Mouse (Mus musculus): ENCODE results near the gene Csnk1e. TPM values are rescaled to one million over a fixed set of nuclear protein-coding genes. Genes with fewer than 3 reads are reported as not detected.
A peak's percentile ranks its signal among the peaks of the same experiment; 100 is the strongest.

Gene Csnk1e
- total RNA-seq, 2 experiments from 2014 or later: 69.2 to 80.6 TPM

DNA sequence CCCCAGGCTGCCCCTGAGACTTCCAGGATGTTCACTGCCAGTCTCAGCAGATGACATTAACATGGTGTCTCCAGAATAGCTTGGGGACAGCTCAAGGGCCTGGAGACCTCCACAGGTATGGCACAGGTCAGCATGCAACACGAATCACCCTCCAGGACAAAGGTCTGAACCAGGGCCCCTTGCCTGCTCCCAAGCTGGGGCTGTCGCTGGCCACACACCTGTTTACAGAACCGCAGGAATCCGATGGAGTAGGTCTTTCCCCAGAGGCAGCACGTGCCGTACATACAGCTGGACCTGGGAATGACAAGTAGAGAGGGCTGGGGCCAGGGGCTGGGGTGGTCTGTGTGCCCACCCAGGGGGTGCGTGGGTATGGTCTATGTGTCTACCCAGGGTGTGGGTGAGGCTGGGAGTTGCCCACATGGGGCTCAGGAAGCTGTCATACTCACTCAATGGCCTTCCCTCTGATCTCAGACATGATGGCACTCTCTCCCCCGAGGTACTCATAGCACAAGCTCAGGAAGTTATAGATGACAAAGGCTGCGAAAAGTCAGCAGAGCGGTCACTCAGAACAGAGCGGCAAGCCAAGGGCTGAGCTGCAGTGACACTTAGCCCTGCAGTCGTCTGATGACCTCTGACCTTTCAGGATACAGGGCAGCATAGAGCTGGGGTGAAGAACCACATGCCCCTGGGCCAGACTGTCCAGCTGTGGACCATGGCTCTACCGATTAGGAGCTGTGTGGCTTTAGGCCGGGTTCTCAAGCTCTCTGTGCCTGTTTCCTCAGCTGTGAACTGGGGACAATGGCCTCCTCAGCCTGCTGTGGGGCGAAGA is 85.7 kb downstream of the Csnk1e start:
- DNase-seq (ENCODE audit: low spot score in 2 of 2): no peak

DNA sequence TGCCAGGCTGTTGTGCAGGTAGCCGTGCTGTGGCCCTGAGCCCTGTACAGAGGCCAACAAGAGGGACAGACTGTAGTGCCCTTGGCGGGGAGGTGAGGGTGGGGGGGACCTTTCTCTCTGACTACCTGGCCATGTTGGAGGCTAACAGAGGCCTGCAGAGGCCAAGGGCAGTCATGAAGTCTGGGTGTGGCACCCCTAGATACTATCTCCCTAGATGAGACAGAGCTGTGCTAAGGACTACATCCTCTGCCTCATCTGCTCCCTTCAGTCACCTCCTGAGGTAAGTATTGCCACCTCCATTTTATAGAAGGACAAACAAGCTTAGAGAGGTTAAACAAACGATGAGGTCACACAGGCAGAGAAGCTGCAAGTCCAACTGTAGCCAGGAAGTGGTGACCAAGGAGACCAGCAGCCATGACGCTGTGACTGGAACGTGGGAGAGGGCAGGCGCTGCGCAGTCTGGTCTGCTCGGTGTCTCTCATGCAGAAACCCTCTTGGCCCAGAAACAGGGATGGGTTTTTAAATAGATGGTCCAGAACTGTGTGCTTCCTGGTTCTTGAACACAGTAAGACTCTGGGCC is 86.4 kb downstream of the Csnk1e start:
- no peak for DNase-seq (ENCODE audit: low spot score in 2 of 2)

DNA sequence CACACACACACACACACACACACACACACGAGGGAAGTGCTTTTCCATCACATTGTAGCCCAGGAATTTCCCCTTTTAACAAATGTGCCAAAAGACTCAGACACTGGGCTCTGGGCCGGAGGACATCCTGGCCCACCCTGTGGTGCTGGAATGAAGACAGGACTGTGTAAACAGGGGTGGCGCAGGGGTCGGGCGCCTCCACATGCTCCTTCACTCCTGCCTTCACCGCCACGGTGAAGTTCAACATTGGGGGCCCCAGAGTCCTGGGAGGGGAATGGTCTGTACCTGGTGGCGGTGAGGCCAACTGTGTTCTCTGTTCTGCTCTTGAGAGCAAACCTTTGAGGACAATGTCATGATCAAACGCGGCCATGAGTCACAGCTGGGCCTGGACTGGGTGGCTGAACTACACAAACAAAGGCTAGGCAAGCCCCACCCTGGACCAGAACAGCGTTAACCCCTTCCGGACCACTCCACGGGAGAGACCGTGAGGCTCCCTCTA is 87.0 kb downstream of the Csnk1e start:
- peak in 1 of 2 experiments; percentile 29 for DNase-seq (ENCODE audit: low spot score in 2 of 2)

Small RNA genes within 50 kb of the gene (microRNA-seq; reads per million reads assigned to microRNA genes)
- gene Gm44302 (ENCODE audit: borderline number of aligned reads in 2 of 2) (0 reads per million in 2 experiments), gene Mir1943 (ENCODE audit: borderline number of aligned reads in 2 of 2) (3.3 to 14.1 reads per million in 2 experiments)

Other genes with a start within 250 kb of the Csnk1e start
- 10 to 100 TPM; 15.7 to 18.4 TPM for gene Pick1, start 226.4 kb downstream of the Csnk1e start, total RNA-seq (2021)
- gene Gm49486, start 226.2 kb downstream of the Csnk1e start, total RNA-seq (2021): under 1 TPM in 1 of 2 experiments, not detected in 1; 0.29 TPM
- gene Slc16a8, start 200.8 kb downstream of the Csnk1e start, total RNA-seq (2021): not detected
- gene Baiap2l2, start 170.0 kb downstream of the Csnk1e start, total RNA-seq (2021): under 1 TPM; 0.13 to 0.93 TPM
- 10 to 100 TPM; 25.3 to 26.5 TPM for gene Pla2g6, start 127.2 kb downstream of the Csnk1e start, total RNA-seq (2021)
- gene Maff, start 108.9 kb downstream of the Csnk1e start, total RNA-seq (2021): 10 to 100 TPM; 14.1 to 44.6 TPM
- gene Tmem184b, start 52.0 kb downstream of the Csnk1e start, total RNA-seq (2021): 10 to 100 TPM; 48.2 to 83.4 TPM
- gene Kcnj4, start 49.7 kb upstream of the Csnk1e start, total RNA-seq (2021): under 1 TPM in 1 of 2 experiments, not detected in 1; 0.42 TPM
- 1 to 10 TPM; 1.6 to 4.0 TPM for gene Kdelr3, start 60.8 kb upstream of the Csnk1e start, total RNA-seq (2021)
- 100 to 1,000 TPM; 263 to 265 TPM for gene Ddx17, start 91.2 kb upstream of the Csnk1e start, total RNA-seq (2021)
- under 1 TPM; 0.50 to 0.93 TPM for gene Dmc1, start 149.5 kb upstream of the Csnk1e start, total RNA-seq (2021)
- gene Fam227a, start 203.4 kb upstream of the Csnk1e start, total RNA-seq (2021): 1 to 10 TPM; 1.5 to 2.0 TPM
- 10 to 100 TPM; 16.9 to 18.7 TPM for gene Cby1, start 203.6 kb upstream of the Csnk1e start, total RNA-seq (2021)
- 100 to 1,000 TPM; 102 to 112 TPM for gene Tomm22, start 215.3 kb upstream of the Csnk1e start, total RNA-seq (2021)
- gene Josd1, start 232.4 kb upstream of the Csnk1e start, total RNA-seq (2021): 10 to 100 TPM; 35.9 to 40.3 TPM
- 10 to 100 TPM; 28.8 to 30.2 TPM for gene Gtpbp1, start 235.3 kb upstream of the Csnk1e start, total RNA-seq (2021)

Data from adrenal gland, adult 18-20 months (tissue).